Mouse (Mus musculus): ENCODE measurements around the gene Kirrel3. TPM values are rescaled to one million over a fixed set of nuclear protein-coding genes. Genes with fewer than 3 reads are reported as not detected.

Gene Kirrel3
- polyA plus RNA-seq, 1 experiment from 2014 or later: 4.0 TPM

DNA sequence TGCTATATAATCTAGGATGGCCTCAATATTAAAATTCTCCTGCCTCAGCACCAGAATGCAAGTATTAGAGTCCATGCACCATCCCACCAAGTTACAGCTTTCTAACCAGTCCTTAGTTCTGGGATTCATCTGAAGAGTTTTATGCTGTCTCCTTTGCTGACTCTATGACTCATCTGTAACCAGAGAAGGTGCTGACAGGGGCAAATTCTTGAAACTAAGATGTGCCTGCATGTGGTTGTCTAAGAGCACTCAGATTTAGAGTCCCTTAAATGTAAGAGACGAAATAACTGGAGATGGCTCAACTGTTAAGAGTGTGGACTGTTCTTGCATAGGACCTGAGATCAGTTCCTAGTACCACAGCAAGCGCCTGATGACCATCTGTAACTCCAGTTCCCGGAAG is 295.7 kb downstream of the Kirrel3 start:
- no peaks in the 10 kb centered on the region for H3K9me3 ChIP-seq (replicated peaks)
- no peaks in the 10 kb centered on the region for H3K27me3 ChIP-seq (ENCODE audit: low read depth, poor library complexity, severe bottlenecking)
- no peak overlapping the region for H3K27ac ChIP-seq (replicated peaks)
- H3K36me3 ChIP-seq: no peaks in the 10 kb centered on the region
- no peak for DNase-seq (ENCODE audit: low spot score)
- H3K4me1 ChIP-seq: peaks cover 3% of the 10 kb centered on the region; the same call in 1 of the 2 replicates
- 89% methylated on average over 3 of the region's 3 CpGs for WGBS
- no peak overlapping the region for H3K4me3 ChIP-seq

DNA sequence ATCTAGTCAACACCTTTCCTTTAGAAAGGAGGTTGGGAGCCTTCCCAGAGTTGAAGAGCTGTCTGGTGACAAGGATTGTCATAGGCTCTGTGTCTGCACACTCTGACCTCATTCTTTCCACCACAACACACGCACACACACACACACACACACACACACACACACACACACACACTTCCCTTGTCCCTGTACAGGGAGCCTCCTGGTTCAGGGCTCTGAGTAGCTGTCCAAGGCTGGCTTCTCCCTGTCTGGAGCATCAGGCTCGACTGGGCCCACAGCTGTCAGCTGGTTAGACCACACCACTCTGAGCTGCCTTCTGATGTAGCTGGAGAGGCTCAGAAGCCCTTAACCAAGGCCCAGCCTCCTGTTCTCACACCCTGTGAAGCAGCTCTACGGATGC is 302.2 kb downstream of the Kirrel3 start:
- no peak for DNase-seq (ENCODE audit: low spot score)
- Histone ChIP-seq H3K9me3 (replicated peaks) (no peaks in the 10 kb centered on the region), H3K4me3 (no peak overlapping the region), H3K27ac (replicated peaks) (no peak overlapping the region), H3K4me1 (peaks cover 3% of the 10 kb centered on the region; the same call in 1 of the 2 replicates), H3K36me3 (no peaks in the 10 kb centered on the region), H3K27me3 (ENCODE audit: low read depth, poor library complexity, severe bottlenecking) (no peaks in the 10 kb centered on the region)
- WGBS: 71% methylated on average over 3 of the region's 3 CpGs

DNA sequence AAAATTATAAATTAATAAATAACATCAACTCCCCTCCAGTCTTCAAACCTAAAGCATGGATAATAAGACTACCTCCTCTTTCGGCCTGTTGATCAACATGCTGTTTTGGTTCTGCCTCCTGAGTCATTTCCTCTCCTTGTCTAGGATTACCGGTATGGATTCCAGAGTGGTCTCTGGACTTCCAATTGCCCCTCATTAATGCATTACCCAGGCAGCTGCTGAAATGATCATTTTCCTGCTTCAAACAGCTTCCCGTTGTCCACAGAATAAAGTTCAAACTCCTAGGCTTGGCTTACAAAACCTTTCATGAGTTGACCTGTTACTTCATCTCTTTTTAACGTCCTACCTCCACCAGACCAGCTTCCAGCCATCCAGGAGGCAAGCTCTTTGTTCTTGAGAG is 309.5 kb downstream of the Kirrel3 start:
- peaks cover 8% of the 10 kb centered on the region; the same call in 1 of the 2 replicates for H3K4me1 ChIP-seq
- 59% methylated on average over 4 of the region's 4 CpGs for WGBS
- no peak for DNase-seq (ENCODE audit: low spot score)
- no peak overlapping the region for H3K27ac ChIP-seq (replicated peaks)
- H3K9me3 ChIP-seq (replicated peaks): no peaks in the 10 kb centered on the region
- no peaks in the 10 kb centered on the region for H3K36me3 ChIP-seq
- H3K27me3 ChIP-seq (ENCODE audit: low read depth, poor library complexity, severe bottlenecking): no peaks in the 10 kb centered on the region
- H3K4me3 ChIP-seq: no peak overlapping the region

DNA sequence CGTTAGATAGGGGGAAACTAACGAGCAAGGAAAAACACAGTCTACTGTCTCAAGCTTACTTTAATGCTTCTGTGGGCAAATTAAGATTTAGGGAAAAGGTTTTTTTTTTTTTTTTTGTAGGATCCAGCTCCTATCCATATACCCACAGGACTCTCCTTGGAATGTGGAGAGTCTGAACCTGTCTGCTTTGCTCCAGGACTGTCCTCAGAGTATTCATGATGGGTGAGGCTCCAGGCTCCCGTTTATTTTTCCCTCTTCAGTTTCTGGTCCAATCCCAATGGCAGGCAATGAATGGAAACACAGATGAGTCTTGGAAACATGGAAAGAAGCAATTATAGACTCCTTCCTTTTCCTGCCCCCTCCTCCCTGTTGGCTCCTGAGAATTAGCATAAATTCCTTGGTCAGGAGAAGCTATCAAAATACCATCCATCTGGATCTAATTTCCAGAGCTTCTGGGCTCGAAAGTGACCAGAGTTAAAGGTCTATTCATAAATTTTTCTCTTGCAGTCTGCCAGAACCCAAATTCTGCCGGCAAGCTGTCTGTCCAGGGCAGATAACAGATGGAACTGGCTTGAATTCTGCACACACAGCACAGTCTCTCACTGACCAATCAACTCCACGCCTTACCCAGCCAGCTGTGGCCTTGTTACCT is 312.1 kb downstream of the Kirrel3 start:
- Histone ChIP-seq H3K27me3 (ENCODE audit: low read depth, poor library complexity, severe bottlenecking) (no peaks in the 10 kb centered on the region), H3K9me3 (replicated peaks) (no peaks in the 10 kb centered on the region), H3K4me1 (peaks cover 8% of the 10 kb centered on the region; the same call in 1 of the 2 replicates), H3K36me3 (no peaks in the 10 kb centered on the region), H3K27ac (replicated peaks) (no peak overlapping the region), H3K4me3 (no peak overlapping the region)
- no peak for DNase-seq (ENCODE audit: low spot score)
- 75% methylated on average over 6 of the region's 6 CpGs for WGBS

DNA sequence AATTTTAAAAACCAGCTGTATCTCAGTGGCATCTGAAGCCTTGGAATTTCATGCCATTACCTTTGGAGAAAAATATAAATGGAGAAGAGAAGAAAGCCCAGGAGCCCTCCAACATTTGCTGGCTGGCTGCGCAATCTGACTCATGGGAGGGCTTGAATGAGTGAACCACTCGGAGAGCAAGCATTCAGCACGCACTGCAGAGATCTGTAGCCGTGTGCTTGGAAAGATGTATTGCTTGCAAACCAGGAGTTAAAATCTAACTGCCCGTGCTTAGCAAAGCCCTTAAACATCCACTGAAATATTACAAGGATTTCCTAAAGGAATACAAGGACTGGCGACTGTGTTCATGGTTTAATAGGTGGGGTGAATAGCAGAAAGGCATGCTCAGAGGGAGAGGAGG is 316.0 kb downstream of the Kirrel3 start:
- Histone ChIP-seq H3K27ac (replicated peaks) (no peak overlapping the region), H3K9me3 (replicated peaks) (no peaks in the 10 kb centered on the region), H3K27me3 (ENCODE audit: low read depth, poor library complexity, severe bottlenecking) (no peaks in the 10 kb centered on the region), H3K4me3 (no peak overlapping the region), H3K36me3 (no peaks in the 10 kb centered on the region), H3K4me1 (no peaks in the 10 kb centered on the region)
- 91% methylated on average over 6 of the region's 6 CpGs for WGBS
- no peak for DNase-seq (ENCODE audit: low spot score)

DNA sequence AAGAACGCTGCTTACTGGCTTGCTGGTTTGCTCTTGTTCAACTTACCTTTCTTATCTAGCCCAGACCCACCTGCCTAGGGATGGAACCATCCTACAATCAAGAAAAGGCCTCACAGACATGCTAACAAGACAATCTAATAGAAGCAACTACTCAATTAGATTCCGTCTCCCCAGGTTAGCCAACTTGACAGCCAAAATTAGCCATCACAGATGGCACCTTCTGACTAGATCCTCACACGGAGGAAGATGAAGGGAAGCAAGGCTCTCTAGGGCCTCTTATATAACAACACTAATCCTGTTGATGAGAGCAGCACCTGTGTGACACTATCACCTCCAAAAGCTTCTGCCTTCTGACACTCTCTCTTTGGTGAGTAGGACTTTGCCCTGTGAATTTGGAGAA is 321.2 kb downstream of the Kirrel3 start:
- Histone ChIP-seq H3K36me3 (no peaks in the 10 kb centered on the region), H3K27ac (replicated peaks) (no peak overlapping the region), H3K9me3 (replicated peaks) (no peaks in the 10 kb centered on the region), H3K4me3 (no peak overlapping the region), H3K27me3 (ENCODE audit: low read depth, poor library complexity, severe bottlenecking) (no peaks in the 10 kb centered on the region), H3K4me1 (no peaks in the 10 kb centered on the region; the same call in 1 of the 2 replicates)
- 96% methylated on average over 3 of the region's 3 CpGs for WGBS
- DNase-seq (ENCODE audit: low spot score): no peak

DNA sequence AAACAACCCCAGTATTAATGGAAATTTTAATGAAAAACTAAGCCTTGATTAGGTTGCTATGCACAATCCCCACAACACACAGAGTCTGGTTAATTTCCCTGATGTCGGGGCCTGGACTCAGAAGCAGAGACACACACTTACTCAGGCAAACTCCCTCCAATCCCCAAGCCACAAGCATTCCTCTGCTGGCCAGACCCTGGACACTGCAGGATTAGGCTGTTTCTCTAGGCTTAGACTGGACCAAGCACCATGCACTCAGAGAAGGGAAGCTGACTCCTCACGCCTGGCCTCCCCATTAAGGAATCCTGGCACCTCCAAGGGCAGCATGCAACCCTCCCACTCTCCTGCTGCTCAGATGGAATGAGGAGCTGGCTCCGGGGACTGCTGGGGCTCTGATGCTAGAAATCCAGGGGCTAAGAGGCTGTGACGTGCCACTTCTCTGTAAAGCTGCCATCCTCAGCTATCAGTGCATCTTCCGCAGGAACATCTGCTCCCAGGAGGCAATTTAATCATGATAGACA is 324.4 kb downstream of the Kirrel3 start:
- no peak for DNase-seq (ENCODE audit: low spot score)
- H3K9me3 ChIP-seq (replicated peaks): no peaks in the 10 kb centered on the region
- no peaks in the 10 kb centered on the region; the same call in 1 of the 2 replicates for H3K4me1 ChIP-seq
- 75% methylated on average over 5 of the region's 5 CpGs for WGBS
- H3K27me3 ChIP-seq (ENCODE audit: low read depth, poor library complexity, severe bottlenecking): no peaks in the 10 kb centered on the region
- H3K4me3 ChIP-seq: no peak overlapping the region
- no peak overlapping the region for H3K27ac ChIP-seq (replicated peaks)
- H3K36me3 ChIP-seq: no peaks in the 10 kb centered on the region

DNA sequence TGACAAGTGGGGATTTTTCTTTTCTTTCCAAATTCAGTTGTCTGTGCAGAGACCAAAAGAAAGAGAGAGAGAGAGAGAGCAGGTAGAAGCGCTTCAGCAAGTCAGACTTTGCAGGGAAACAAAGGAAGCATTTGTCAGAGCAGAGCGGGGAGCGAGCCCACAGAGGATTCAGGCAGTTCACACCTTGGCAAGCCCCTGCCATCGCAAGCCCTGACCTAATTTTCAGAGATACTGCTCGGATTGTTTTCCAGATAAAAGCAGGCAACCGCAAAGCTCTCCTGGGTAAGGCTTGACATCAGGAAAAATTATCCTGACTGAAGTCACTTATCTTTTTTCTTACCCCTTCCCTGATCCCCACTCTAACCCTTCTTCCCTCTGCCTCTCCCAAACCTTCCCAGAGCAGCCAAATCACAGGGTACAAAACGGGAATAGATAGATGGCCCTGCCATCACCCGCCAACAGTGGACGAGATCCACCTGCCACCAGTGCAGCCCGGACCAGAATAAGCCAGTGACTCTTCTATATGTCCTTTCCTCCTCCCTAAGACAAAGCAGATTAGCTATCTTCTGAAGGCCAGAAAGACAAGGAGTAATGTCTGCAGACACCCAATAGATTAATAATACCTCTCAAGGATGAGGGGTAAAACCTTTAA is 332.8 kb downstream of the Kirrel3 start:
- 44% methylated on average over 10 of the region's 10 CpGs for WGBS
- no peak overlapping the region for H3K4me3 ChIP-seq
- no peaks in the 10 kb centered on the region for H3K9me3 ChIP-seq (replicated peaks)
- no peak overlapping the region; the same call in 1 of the 2 replicates for H3K27ac ChIP-seq (replicated peaks)
- DNase-seq (ENCODE audit: low spot score): no peak
- H3K36me3 ChIP-seq: no peaks in the 10 kb centered on the region
- no peaks in the 10 kb centered on the region for H3K27me3 ChIP-seq (ENCODE audit: low read depth, poor library complexity, severe bottlenecking)
- H3K4me1 ChIP-seq: peaks cover 15% of the 10 kb centered on the region

DNA sequence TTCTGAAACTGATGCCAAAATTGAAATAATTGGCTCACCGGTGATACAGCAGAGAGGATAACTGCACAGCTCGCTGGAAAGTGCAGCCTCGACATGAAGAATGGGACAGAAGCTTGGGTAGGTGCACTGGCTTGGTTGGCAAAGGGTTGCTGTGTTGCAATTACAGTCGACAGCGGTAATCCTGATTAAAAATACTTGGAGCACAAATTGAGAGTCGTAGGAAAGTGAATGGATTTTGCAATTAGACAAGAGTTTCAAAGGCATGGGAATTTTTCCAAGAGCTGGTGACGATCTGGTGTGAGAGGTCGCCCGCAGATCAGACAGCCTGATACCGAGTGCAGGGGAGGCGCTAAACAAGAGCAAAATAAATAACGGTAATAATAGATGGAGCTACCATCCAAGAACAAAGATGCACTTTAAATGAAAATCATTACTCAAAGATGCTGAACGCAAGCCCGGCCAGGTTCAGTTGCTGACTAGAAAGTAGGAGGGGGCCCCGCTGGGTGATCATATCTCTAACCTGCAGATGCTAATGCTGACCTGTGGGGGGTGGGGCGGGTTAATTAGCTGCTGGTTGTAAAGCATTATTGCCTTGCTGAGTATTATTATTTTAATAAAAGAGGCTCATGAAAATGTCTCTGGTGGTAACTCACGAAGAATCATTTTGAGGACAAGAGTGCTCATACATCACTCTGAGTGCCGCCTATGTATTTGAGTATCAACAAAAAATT is 338.8 kb downstream of the Kirrel3 start:
- no peaks in the 10 kb centered on the region for H3K36me3 ChIP-seq
- H3K27ac ChIP-seq (replicated peaks): no peak overlapping the region
- no peak for DNase-seq (ENCODE audit: low spot score)
- peaks cover 18% of the 10 kb centered on the region for H3K4me1 ChIP-seq
- no peak overlapping the region for H3K4me3 ChIP-seq
- WGBS: 85% methylated on average over 18 of the region's 18 CpGs
- H3K27me3 ChIP-seq (ENCODE audit: low read depth, poor library complexity, severe bottlenecking): no peaks in the 10 kb centered on the region
- no peaks in the 10 kb centered on the region for H3K9me3 ChIP-seq (replicated peaks)

DNA sequence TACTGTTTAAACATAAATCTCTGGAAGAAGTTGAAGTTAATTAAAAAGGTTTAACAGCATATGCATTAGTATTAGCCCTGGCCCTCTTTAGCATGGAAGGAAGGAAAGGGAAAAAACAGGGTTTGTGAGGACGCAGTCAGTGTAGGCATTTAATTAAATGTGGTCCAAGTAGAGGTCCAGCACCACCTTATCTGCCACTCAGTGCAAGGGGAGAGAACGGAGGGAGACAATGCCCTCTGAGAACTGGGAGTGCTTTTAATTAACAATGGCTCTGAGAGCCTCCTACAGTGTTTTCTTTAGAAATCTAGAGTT is 339.4 kb downstream of the Kirrel3 start:
- DNase-seq (ENCODE audit: low spot score): no peak
- Histone ChIP-seq H3K36me3 (no peaks in the 10 kb centered on the region), H3K4me3 (no peak overlapping the region), H3K27me3 (ENCODE audit: low read depth, poor library complexity, severe bottlenecking) (no peaks in the 10 kb centered on the region), H3K4me1 (peaks cover 18% of the 10 kb centered on the region), H3K27ac (replicated peaks) (no peak overlapping the region), H3K9me3 (replicated peaks) (no peaks in the 10 kb centered on the region)
- 26% methylated on average over 2 of the region's 2 CpGs for WGBS

DNA sequence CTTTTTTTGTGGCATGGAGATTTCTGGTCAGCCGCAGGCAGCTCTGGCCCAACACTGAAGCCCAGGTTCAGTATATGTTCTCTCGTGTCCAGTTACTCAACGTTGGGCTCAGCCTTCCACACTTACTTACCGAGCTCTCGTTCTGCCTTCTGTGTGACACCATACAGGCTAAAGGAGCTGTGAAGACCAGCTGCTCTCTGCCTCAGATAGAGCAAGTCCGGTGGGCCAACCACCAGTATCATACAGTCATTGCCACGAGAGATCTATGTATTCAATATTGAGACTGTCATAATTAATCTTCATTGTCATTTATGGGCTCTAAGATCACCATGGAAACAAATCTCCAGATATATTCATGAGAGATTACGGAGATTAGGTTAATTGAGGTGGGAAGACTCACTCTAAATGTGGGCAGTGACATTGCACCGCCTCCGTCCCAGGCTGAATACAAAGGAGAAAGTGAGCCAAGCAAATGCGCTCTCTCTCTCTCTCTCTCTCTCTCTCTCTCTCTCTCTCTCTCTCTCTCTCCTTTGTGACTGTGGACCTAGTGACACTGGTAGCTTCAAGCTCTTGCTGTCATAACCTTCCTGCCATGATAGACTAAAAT is 339.8 kb downstream of the Kirrel3 start:
- 43% methylated on average over 11 of the region's 11 CpGs for WGBS
- Histone ChIP-seq H3K4me3 (no peak overlapping the region), H3K27me3 (ENCODE audit: low read depth, poor library complexity, severe bottlenecking) (no peaks in the 10 kb centered on the region), H3K9me3 (replicated peaks) (no peaks in the 10 kb centered on the region), H3K27ac (replicated peaks) (no peak overlapping the region), H3K36me3 (no peaks in the 10 kb centered on the region), H3K4me1 (peaks cover 18% of the 10 kb centered on the region)
- DNase-seq (ENCODE audit: low spot score): peak; percentile 12

DNA sequence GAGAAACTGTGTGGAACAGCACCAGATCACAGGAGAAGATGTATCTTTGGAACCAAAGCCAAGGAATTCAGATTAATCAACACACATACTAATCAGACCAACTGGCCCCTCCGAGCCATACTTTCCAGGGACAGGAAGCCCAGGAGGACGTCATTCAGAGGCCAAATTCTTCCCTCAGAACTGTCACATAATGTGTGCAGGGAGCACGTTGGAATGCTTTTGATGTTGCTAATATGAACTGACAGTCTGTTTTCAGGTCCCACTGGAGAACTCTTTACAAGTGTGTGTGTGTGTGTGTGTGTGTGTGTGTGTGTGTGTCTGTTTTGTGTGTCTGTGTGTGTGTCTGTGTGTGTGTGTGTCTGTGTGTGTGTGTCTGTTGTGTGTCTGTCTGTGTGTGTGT is 345.0 kb downstream of the Kirrel3 start:
- H3K27ac ChIP-seq (replicated peaks): no peak overlapping the region
- H3K4me3 ChIP-seq: no peak overlapping the region
- H3K36me3 ChIP-seq: no peaks in the 10 kb centered on the region
- H3K4me1 ChIP-seq: peaks cover 10% of the 10 kb centered on the region
- WGBS: 49% methylated on average over 3 of the region's 3 CpGs
- DNase-seq (ENCODE audit: low spot score): no peak
- no peaks in the 10 kb centered on the region for H3K9me3 ChIP-seq (replicated peaks)
- no peaks in the 10 kb centered on the region for H3K27me3 ChIP-seq (ENCODE audit: low read depth, poor library complexity, severe bottlenecking)
